Mouse (Mus musculus) hindbrain, embryonic 12.5 days (tissue): Measurements from ENCODE around the gene Svopl. TPM values are rescaled to one million over a fixed set of nuclear protein-coding genes. Genes with fewer than 3 reads are reported as not detected.

ENCODE experiments used
- ATAC-seq: fragments of 200-750 bp; cut with Nextera tagmentation; 2 replicates; pipeline ENCODE4 v1.8.0; 2017; ENCODE audit warnings: moderate TSS enrichment; ENCODE audit not compliant: low FRiP score
- H3K27ac ChIP-seq: fragments of 300-500 bp; sonication (generic); 2 replicates; pipeline ENCODE4 v1.5.1; 2016; ENCODE audit warnings: mild to moderate bottlenecking
- H3K27me3 ChIP-seq: fragments of 300-500 bp; sonication (generic); 2 replicates; pipeline ENCODE4 v1.6.1; 2016; ENCODE audit warnings: mild to moderate bottlenecking
- H3K36me3 ChIP-seq: fragments of 300-500 bp; sonication (generic); 2 replicates; pipeline ENCODE4 v1.6.1; 2016; ENCODE audit warnings: mild to moderate bottlenecking
- H3K4me1 ChIP-seq: fragments of 300-500 bp; sonication (generic); 2 replicates; pipeline ENCODE4 v1.6.1; 2016
- H3K4me2 ChIP-seq: fragments of 300-500 bp; sonication (generic); replicated peaks from 2 replicates; pipeline ENCODE4 v1.6.1; 2016; ENCODE audit warnings: mild to moderate bottlenecking
- H3K4me3 ChIP-seq: fragments of 300-500 bp; sonication (generic); 2 replicates; pipeline ENCODE4 v1.5.1; 2016; ENCODE audit warnings: mild to moderate bottlenecking
- H3K9ac ChIP-seq: fragments of 300-500 bp; sonication (generic); 2 replicates; pipeline ENCODE4 v1.6.1; 2016; ENCODE audit warnings: mild to moderate bottlenecking, moderate library complexity
- H3K9me3 ChIP-seq: fragments of 300-500 bp; sonication (generic); replicated peaks from 2 replicates; pipeline ENCODE4 v1.6.1; 2016; ENCODE audit warnings: mild to moderate bottlenecking
- WGBS: fragments of 180-500 bp; shearing (Covaris S2); methylation state at CpG from one replicate; pipeline ENCODE4 v1.1.7; 2016; 5-methylcytosine and 5-hydroxymethylcytosine counted together
- polyA plus RNA-seq: library from polyadenylated mRNA; unstranded; fragments of >200 nt; fragmentation: Nextera tagmentation; extraction: Ambion mirVana; gene quantifications from 2 replicates; pipeline ENCODE4 v1.2.1, GENCODE M21; 2016

Svopl gene
- polyA plus RNA-seq, 1 experiment from 2014 or later: 4.2 TPM

DNA sequence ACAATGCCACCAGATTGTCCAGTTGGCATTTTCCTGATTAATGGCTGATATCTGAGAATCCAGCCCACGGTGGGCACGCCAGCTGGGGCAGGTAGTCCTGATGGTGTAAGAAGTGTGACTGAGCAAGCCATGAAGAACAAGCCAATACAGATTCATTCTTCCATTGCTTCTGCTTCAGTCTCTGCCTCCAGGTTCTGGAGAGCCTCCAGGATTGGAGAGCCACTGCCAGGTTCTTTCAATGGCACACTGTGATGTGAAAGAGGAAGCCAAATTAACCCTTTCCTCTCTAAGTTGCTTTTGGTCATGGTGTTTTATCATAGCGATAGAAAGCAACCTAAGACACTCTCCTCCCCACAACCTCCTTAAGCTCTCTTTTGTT is 18.3 kb upstream of the Svopl start:
- H3K27me3 ChIP-seq: no peaks in the 10 kb centered on the region
- H3K4me3 ChIP-seq: no peak overlapping the region
- H3K36me3 ChIP-seq: no peaks in the 10 kb centered on the region
- peaks cover 4% of the 10 kb centered on the region for H3K9me3 ChIP-seq
- WGBS: 82% methylated on average over 3 of the region's 3 CpGs
- no peak for ATAC-seq
- H3K27ac ChIP-seq: no peak overlapping the region
- peaks cover 8% of the 10 kb centered on the region; the same call in 1 of the 2 replicates for H3K4me1 ChIP-seq
- H3K9ac ChIP-seq: no peak overlapping the region
- no peak overlapping the region for H3K4me2 ChIP-seq

DNA sequence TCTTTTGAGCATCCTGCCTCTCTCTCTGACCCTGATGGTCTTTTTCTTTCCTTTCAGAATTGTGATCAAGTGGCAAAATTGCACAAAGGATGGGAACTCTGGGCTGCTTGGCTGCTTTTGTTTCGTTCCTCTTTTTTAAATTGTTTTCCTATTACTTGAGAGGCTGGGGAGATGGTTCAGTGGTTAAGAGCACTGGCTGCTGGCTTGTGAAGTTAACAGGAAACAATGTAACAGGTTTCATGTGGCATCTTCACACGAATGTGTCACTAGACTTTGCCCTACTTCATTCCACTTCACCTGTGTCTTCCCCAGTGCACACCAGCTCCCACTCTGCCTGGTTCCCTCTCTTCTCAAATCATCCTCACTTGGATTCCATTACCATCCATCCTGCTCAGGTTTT is 17.8 kb upstream of the Svopl start:
- Histone ChIP-seq H3K4me3 (no peak overlapping the region), H3K36me3 (no peaks in the 10 kb centered on the region), H3K27ac (no peak overlapping the region), H3K9ac (no peak overlapping the region), H3K27me3 (no peaks in the 10 kb centered on the region), H3K4me1 (peaks cover 8% of the 10 kb centered on the region; the same call in 1 of the 2 replicates), H3K4me2 (no peak overlapping the region), H3K9me3 (peaks cover 4% of the 10 kb centered on the region)
- WGBS: 69% methylated on average over 2 of the region's 2 CpGs
- no peak for ATAC-seq

DNA sequence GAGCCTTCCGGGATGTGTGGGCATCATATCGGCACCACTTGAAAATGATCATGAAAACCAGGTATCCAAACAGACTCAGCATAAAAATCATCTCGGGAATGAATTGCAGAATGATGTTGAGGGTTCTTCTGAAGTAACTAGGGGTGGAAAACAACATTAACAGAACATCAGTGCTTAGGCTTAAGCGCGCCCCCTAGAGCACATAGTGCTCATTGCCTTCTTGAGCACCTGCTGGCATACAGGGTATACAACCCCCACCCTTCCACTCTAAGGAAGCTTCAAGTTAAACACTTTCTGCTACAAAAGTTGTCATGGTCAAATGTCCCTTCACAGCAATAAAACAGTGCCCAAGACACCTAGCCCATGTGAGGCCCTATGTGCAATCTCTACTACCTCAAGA is 12.0 kb upstream of the Svopl start:
- Histone ChIP-seq H3K36me3 (no peaks in the 10 kb centered on the region), H3K9ac (no peak overlapping the region), H3K4me1 (no peaks in the 10 kb centered on the region), H3K4me2 (no peak overlapping the region), H3K27me3 (no peaks in the 10 kb centered on the region), H3K4me3 (no peak overlapping the region), H3K27ac (no peak overlapping the region), H3K9me3 (peaks cover 4% of the 10 kb centered on the region)
- WGBS: 55% methylated on average over 5 of the region's 5 CpGs
- ATAC-seq: no peak

DNA sequence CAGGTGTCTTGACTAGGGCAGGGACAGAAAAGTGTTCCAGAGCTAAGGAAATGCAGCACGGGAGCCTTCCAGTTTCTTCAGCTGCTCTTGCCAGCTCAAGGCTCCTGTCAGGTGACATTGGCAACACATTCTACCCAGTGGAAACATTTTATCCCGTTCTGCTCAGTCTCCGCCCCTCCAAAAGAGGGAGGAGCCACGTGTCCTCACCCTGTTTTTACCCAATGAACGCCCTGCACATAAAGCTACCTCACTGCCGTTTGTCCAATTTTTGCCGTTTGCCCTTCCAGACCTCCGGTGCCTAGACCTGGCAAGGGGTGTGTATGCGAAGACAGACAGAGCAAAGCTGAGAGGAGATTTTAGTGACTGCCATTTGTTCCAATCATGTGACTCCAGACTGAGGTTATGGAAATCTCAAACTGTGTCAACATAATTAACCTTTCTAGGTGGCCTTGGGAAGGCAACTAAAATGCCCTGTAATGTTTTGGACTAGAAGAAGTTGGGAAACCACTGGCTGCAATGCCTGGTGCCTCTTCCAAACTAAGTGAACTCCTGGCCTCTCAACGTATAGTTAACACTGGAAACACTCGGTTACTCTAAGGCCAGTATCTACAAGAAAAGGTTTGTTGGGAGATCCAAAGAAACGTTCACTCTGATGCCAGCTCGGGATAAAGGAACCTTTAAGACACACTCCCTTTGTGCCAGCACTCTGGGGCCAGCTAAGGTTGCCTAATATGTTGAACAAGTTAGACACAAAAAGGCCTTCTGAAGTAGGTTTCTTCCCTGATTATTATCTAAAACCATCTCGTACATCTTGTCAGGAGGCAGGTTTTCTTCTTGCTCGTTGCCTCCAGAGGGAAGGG is 8.9 kb upstream of the Svopl start:
- Histone ChIP-seq H3K27ac (no peak overlapping the region), H3K4me3 (no peak overlapping the region), H3K36me3 (no peaks in the 10 kb centered on the region), H3K9me3 (no peaks in the 10 kb centered on the region), H3K4me2 (no peak overlapping the region), H3K9ac (no peak overlapping the region), H3K27me3 (no peaks in the 10 kb centered on the region), H3K4me1 (no peaks in the 10 kb centered on the region)
- no peak for ATAC-seq
- 82% methylated on average over 15 of the region's 15 CpGs for WGBS

DNA sequence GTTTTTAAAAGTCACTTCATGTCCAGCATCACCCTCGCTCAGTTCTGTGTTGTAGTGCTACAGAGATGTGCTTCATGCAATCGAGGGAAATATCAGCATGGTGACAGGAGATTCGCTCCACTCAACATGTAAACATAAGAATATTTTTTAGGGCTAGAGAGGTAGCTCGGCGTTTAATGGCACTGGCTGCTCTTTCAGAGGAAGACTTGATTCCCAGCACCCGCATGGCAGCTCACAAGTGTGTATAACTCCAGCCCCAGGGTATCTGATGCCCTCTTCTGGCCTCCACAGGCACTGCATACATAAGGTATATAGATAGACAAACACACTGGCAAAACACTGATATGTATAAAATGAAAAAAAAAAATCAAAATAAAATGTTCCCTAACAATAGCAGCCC is 2.8 kb upstream of the Svopl start:
- no peak overlapping the region for H3K4me3 ChIP-seq
- no peaks in the 10 kb centered on the region for H3K36me3 ChIP-seq
- H3K9me3 ChIP-seq: 0 out of 2 replicates have a peak, but pooled peaks cover 2% of the 10 kb centered on the region
- WGBS: 96% methylated on average over 6 of the region's 6 CpGs
- no peak overlapping the region for H3K9ac ChIP-seq
- no peaks in the 10 kb centered on the region for H3K27me3 ChIP-seq
- H3K4me1 ChIP-seq: peaks cover 10% of the 10 kb centered on the region
- ATAC-seq: no peak
- H3K27ac ChIP-seq: no peak overlapping the region
- H3K4me2 ChIP-seq: no peak overlapping the region

DNA sequence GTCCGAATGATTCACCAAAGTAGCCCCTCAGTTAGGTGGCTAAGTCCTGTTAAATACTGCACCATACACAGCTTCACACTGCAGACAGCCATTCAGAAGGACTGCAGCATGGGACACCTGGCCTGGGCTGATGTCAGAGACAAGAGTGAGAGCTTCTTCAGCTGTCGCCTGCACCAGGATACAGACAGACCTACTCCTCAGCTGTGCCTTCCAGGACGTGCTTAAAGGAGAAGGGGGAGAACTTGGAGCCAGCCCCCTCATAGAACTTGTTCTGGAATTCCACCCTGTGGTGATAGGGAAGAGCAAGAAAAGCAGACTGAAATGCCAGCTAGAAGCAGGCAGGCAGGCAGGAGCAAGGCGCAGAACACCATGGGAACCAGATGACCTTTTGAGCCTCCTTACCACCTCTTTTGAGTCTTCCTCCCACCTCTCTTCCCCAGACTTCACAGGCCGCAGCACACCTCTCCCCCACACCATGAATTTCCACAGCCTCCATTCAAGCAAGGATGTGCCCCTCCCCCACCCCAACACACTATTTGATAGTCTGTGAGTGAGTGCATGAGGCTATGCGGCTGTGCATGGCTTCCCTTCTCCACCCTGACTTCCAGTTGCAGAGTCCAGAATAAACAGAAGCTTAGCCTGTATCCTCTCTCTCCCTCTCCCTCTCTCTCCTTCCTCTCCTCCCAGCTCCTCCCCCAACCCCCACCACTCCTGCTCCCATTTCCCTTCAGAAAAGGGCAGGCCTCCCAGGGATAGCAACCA is 2.2 kb upstream of the Svopl start:
- 0 out of 2 replicates have a peak, but pooled peaks cover 2% of the 10 kb centered on the region for H3K9me3 ChIP-seq
- no peak overlapping the region for H3K4me2 ChIP-seq
- ATAC-seq: no peak
- no peaks in the 10 kb centered on the region for H3K36me3 ChIP-seq
- H3K27ac ChIP-seq: no peak overlapping the region
- H3K4me1 ChIP-seq: peaks cover 10% of the 10 kb centered on the region
- WGBS: 63% methylated on average over 6 of the region's 6 CpGs
- no peaks in the 10 kb centered on the region for H3K27me3 ChIP-seq
- H3K9ac ChIP-seq: no peak overlapping the region
- no peak overlapping the region for H3K4me3 ChIP-seq

DNA sequence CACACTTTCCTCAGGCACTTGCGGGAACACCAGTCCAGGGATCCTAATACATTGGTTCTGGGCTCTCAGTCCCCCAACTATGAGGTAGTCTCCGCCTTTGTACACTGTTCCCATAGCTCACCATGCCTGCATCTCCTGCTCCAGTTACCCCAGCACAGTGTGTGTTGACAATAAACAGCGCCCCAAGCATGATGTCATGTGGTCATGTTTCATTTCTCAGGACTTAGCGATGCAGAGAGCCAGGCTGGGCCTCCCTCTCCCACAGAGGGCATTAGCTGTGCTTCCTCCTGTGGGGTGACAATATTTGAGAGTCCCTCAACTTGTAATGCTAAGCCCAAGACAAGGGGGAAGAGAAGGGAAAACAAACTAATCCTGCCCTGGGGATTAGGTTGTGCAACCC is 1.2 kb upstream of the Svopl start:
- Histone ChIP-seq H3K36me3 (no peaks in the 10 kb centered on the region), H3K4me1 (peaks cover 10% of the 10 kb centered on the region), H3K27me3 (no peaks in the 10 kb centered on the region), H3K9me3 (0 out of 2 replicates have a peak, but pooled peaks cover 2% of the 10 kb centered on the region), H3K9ac (no peak overlapping the region), H3K27ac (no peak overlapping the region), H3K4me3 (no peak overlapping the region), H3K4me2 (no peak overlapping the region)
- ATAC-seq: no peak
- 84% methylated on average over 4 of the region's 4 CpGs for WGBS

DNA sequence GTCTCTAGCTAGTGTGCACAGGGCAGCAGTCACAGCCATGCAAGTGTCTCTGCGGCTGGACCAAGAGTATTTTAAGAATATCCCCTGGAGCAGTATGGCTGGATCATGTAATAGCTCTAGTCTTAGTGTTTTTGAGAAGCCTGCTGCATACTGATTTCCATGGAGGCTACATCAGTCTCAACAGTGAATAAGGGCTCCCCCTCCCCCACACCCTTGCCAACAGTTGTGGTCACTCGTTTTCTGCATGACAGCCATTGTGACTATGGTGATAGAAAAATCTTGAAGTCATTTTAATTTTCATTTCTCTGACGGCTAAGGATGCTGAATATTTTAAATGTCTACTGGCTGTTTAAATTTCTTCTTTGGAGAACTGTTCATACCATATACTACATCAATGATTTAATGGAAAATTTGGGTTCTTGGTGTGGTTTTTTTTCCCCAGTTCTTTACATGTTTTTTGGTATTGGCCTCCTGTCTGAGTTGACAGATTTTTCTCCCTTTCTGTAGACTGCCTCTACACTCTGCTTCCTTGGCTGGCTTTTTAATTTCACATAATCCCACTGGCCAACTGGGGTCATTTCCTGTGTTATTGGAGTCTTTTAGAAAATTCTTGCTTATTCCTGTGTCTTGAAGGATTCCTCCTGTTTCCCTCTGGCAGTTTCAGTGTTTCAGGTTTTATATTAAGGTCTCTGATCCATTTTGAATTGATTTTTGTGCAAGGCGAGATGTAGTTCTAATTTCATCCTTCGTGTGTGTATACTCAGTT is 13.8 kb downstream of the Svopl start:
- ATAC-seq: no peak
- H3K27ac ChIP-seq: peak overlapping the region; percentile 23; the same call in 1 of the 2 replicates
- H3K9me3 ChIP-seq: no peaks in the 10 kb centered on the region
- H3K4me1 ChIP-seq: peaks cover 10% of the 10 kb centered on the region
- H3K4me3 ChIP-seq: no peak overlapping the region
- 66% methylated on average over 5 of the region's 5 CpGs for WGBS
- no peak overlapping the region for H3K4me2 ChIP-seq
- no peaks in the 10 kb centered on the region for H3K36me3 ChIP-seq
- H3K9ac ChIP-seq: no peak overlapping the region
- no peaks in the 10 kb centered on the region for H3K27me3 ChIP-seq

DNA sequence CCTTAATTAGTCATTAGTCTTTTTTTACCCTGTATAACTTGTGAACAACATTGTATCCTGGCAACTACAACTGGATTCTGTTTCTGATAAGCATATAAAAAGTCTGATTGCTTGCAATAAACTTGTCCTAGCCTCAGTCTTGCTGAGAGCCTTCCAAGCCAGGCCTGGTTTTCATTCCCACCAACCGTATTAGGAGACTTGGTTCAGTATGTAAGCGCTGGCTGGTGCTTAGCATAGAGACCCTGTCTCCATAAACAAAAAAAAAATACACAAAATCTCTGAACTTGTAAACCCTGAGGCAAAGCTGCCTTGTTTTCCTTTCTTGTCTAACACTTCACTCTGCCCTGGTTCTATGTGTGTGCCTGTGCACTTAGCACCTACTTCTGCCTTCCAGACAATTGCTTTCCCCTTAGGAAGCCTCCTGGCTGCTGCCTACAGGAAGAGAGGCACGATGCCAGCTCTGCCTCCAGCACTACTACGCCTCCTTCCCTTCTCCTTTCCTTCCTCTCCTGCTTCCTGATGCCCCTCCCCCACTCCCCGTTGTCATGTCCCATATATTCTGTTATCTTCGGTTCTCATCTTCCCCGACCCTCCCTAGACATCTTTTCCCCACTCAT is 14.8 kb downstream of the Svopl start:
- no peak overlapping the region for H3K4me3 ChIP-seq
- H3K27ac ChIP-seq: no peak overlapping the region
- no peaks in the 10 kb centered on the region for H3K9me3 ChIP-seq
- H3K27me3 ChIP-seq: no peaks in the 10 kb centered on the region
- peaks cover 10% of the 10 kb centered on the region for H3K4me1 ChIP-seq
- H3K4me2 ChIP-seq: no peak overlapping the region
- H3K36me3 ChIP-seq: no peaks in the 10 kb centered on the region
- no peak for ATAC-seq
- no peak overlapping the region for H3K9ac ChIP-seq
- WGBS: 56% methylated on average over 7 of the region's 7 CpGs

DNA sequence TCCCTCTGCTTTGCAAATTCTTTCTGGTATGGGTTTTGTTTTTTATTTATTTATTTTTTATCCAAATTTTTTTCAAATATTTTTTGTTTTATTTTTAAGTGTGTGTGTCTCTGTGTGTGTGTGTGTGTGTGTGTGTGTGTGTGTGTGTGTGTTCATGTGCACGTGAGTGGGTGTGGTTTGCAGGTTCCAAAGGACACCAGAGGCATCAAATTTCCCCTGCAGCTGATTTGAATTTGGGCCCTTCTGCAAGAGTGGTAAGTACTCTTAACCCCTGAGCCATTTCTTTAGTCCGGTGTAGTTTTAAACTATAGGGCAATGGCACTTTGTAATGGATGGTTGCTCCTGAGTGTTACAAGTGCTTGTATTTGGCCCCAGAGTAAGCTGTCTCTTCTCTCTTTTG is 18.6 kb downstream of the Svopl start:
- no peaks in the 10 kb centered on the region for H3K36me3 ChIP-seq
- H3K9me3 ChIP-seq: no peaks in the 10 kb centered on the region
- no peak overlapping the region for H3K9ac ChIP-seq
- WGBS: 56% methylated on average over 2 of the region's 2 CpGs
- H3K4me2 ChIP-seq: no peak overlapping the region
- H3K27ac ChIP-seq: no peak overlapping the region
- no peak overlapping the region for H3K4me3 ChIP-seq
- H3K4me1 ChIP-seq: peaks cover 10% of the 10 kb centered on the region
- no peaks in the 10 kb centered on the region for H3K27me3 ChIP-seq
- ATAC-seq: no peak

DNA sequence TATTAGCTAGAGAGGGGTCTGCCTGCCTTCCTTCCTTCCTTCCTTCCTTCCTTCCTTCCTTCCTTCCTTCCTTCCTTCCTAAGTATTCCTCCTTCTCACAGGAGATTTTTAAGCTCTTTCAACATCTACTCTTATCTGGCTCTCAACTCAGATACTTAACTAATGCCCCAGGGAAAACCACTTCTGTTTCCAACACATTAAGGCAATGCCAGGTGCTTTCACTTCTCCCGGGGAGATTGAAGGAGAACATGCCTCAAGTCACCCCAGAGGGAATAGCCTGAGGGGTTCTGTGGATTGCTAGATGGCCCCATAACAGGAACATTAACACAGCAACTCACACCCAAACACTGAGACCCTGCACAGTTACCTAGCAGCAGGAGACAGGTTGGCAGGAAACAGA is 19.0 kb downstream of the Svopl start:
- no peak overlapping the region for H3K4me2 ChIP-seq
- H3K27ac ChIP-seq: no peak overlapping the region
- no peaks in the 10 kb centered on the region for H3K36me3 ChIP-seq
- H3K9ac ChIP-seq: no peak overlapping the region
- ATAC-seq: no peak
- H3K4me3 ChIP-seq: no peak overlapping the region
- H3K9me3 ChIP-seq: no peaks in the 10 kb centered on the region
- WGBS: 55% methylated on average over 1 of the region's 1 CpGs
- no peaks in the 10 kb centered on the region for H3K27me3 ChIP-seq
- H3K4me1 ChIP-seq: peaks cover 9% of the 10 kb centered on the region

DNA sequence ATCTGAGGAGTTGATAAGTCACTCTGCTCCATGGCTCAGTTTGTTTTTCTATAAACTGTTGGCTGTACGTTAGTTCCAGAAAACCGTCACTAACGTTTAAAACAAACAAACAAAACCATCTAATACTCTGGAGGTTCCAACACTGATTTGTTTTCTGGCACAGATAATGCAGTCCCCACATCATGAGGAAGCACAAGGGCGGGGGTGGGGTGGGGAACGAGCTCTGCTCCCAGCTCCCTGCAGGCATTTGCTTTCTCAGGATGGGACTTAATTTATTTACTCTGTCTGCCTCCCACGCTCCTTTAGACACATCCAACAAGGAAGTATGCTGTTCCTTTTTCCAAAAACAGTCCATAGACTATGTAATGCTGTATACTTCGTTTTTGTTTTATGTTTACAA is 23.5 kb downstream of the Svopl start:
- Histone ChIP-seq H3K4me2 (no peak overlapping the region), H3K36me3 (no peaks in the 10 kb centered on the region), H3K9me3 (no peaks in the 10 kb centered on the region), H3K27ac (no peak overlapping the region), H3K27me3 (no peaks in the 10 kb centered on the region), H3K4me3 (no peak overlapping the region), H3K9ac (no peak overlapping the region), H3K4me1 (no peaks in the 10 kb centered on the region)
- whole genome bisulfite sequencing: 47% methylated on average over 7 of the region's 7 CpGs
- ATAC-seq: no peak
